Mouse (Mus musculus) heart, adult 2 months (tissue): ENCODE data around the gene Dpm3.

Experiments used
- CTCF ChIP-seq: fragments of 200-600 bp; IDR thresholded peaks from 2 replicates; pipeline ENCODE4 v1.8.1; 2022; ENCODE audit warnings: antibody characterized with exemption, mild to moderate bottlenecking, moderate library complexity
- POLR2A ChIP-seq: fragments of 200-500 bp; IDR thresholded peaks from 2 replicates; pipeline ENCODE4 v1.6.1; 2011; ENCODE audit warnings: mild to moderate bottlenecking, low read depth, low read length, control low read depth; ENCODE audit not compliant: insufficient read depth

- TF ChIP-seq POLR2A (no peak), CTCF (no peak)
Observed at GRCm38 (mm10) chr3:89226900-89227299, 32.3 kb upstream of the Dpm3 start, which contains the start of gene Mtx1.
